Mouse (Mus musculus): ENCODE data around the gene Thrap3.

Thrap3 gene

DNA sequence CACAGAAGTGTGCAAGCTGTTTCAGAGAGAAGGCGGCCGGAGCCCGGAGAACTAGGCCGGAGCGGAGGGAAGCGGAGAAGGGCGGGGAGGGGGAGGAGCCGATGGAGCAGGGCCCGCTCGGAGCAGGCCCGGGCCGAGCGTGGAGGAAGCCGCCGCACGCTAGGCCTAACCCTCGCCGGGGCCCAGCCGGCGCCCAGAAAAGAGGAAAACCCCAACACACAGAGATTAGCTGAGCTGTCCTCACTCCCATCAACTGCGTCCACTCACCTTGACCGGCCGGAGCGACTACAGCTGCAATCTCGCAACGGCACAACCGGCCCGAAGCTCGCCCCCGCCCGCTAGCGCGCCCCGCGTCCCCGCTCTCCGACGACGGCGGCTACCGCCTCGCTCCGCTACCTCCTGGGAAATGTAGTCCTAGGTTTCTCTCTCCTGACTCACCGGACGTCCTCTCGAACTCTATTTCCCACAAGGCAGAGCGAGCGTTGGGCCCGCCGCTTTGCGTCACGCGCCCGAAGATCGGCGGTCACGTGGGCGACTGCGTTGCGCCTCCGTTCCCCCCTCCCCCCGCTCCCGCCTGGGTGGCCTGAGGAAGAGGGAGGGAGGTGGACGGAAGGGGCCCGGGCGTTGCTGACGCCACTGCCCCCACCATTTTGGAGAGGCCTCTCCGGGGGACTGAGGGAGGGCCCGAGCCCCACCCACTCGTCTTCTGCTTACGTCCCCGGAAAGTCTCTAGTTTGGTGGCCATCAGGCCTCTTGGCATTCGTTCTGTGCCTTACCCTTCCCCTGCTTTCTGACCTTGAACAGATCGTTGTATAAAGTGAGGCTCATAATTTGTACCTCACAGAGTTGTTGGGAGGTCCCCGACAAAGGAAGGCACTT, at the start of gene Thrap3:
TSS of gene Thrap3 (minus strand) at position 458 of the 879 bp plus-strand sequence.
- peak; percentile 98 for DNase-seq (ENCODE audit: low spot score)

GRCm38 (mm10) chr4:126251655-126252254, 49.2 kb upstream of the Thrap3 start:
- DNase-seq (ENCODE audit: low spot score) = no peak

- DNase-seq (ENCODE audit: low spot score) = no peak
Observed at GRCm38 (mm10) chr4:126250659-126251058, 48.1 kb upstream of the Thrap3 start.

GRCm38 (mm10) chr4:126248261-126248868, 45.8 kb upstream of the Thrap3 start:
- DNase-seq (ENCODE audit: low spot score) = no peak

DNA sequence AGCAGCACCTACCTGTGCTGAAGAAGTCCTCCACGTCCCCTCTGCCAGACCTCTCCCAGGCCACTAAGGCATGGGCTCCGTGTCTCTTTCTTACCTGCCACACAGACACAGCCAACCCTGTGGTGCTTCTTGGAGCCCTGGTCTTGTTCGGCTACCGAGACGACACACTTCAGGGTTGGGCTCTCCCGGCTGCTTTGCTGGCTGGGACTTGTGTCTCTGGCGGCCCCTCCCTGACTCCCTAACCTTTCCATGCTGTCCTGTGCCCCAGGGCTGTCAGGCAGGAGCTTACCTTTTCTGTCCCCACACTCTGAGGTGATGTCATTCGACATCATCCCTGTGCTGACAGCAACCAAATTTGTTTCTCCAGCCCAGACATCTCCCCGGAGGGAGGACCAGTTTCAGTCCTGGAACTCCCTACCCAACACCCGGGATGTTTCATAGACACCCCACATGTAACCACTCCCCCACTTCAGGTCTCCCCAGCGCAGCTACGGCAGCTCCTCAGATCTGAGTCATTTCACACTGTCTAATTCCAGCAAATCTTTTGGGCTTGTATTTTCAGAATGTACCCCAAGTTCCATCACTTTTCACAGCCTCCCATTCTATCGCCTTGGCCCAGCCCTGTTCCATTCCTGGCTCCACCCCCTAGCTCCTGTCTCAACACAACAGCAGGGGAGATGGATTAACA, 43.8 kb upstream of the Thrap3 start:
- no peak for DNase-seq (ENCODE audit: low spot score)

- DNase-seq (ENCODE audit: low spot score) = no peak
Observed at GRCm38 (mm10) chr4:126242510-126242909, 40.0 kb upstream of the Thrap3 start.

DNA sequence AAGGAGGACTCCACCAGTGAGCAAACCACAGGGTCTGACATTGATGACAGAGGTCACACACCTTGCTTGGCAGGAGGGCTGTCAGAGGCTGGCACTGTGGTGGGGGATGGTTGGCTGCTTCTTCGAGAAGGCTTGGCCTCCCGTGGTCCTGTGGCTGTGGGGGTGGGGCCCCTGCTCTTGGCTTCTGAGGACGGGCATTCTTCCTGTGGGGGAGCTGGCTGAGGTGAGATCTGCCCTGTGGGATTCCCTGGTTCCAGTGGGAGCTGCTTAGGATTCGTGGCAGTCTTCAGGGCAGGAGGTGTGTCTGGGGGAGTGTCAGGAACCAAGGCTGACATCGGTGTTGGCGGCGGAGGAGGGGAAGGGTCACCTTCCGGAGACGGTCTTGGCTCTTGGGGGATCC, 39.4 kb upstream of the Thrap3 start:
- DNase-seq (ENCODE audit: low spot score) = no peak

DNA sequence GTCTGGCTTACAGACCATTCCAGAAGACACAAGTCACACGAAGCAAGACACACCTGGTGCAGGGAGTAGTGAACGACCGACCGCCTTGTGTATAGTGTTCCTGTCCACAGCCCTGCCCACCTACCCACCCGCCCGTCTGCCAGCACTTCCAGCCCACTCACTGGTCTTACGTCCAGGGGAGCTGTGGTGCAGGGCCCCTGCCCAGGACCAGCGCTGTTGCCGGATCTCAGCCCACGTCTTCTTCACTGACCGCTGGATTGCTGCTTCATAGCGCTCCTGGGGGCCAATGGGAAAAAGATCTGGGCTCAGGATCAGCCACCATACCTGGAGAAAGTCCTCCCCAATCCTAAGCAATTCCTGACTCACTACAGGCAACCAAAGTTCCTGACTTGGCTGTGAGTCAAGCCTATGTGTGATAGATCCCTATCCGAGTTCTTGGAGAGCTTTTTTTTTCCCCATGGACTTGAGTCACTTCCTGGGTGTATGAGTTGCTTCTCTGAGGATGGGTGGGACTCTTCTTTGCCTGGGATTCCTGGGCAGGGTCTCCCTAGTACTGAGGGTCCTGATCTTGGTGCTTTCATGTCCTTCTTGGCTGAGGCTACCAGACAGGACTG, 37.4 kb upstream of the Thrap3 start:
- no peak for DNase-seq (ENCODE audit: low spot score)

DNA sequence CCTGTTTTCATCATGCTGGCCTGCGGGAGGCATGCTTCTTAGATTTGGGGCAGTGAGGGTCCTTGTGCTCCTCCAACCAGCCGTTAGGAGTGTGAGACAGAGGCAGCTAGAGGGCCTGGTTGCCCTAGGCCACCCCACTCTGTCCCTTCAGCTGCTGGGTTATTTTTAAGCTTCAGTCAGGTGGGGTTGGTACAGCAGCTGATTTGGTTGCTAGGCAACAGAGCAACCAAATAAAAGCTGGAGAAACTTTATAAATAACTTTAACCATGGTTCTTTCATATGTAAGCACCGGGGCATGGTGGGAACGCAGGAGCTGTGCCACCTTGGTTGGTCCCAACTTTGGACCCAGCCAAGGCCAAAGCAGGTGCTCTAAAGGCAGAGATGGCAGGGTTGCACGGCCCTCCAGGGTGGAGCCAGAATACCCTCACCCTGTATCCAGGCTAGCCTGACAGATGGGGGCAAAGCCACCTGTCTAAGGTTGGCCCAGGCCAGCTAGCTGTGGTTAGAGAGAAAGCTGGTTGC, 35.2 kb upstream of the Thrap3 start:
- DNase-seq (ENCODE audit: low spot score) = no peak

- no peak for DNase-seq (ENCODE audit: low spot score)
Observed at GRCm38 (mm10) chr4:126236467-126237280, 34.1 kb upstream of the Thrap3 start.

DNA sequence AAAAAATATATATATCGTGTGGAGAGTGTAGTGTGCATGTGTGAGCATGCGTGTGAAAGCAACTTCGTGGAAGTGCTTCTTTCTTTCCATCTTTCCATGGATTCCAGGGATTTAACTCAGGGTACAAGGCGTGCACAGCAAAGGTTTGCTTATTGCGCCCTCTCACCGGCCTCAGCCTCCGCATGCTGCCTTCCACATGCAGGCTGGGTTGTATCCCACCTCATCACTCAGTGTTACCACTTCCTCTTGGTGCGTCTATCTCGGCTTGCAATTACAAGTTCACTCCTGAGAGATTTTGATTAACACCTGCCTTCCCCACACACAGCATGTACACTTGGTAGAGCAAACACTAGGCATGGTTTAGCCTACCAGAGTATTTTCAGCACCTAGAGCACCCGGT, 32.6 kb upstream of the Thrap3 start:
- DNase-seq (ENCODE audit: low spot score) = no peak

DNA sequence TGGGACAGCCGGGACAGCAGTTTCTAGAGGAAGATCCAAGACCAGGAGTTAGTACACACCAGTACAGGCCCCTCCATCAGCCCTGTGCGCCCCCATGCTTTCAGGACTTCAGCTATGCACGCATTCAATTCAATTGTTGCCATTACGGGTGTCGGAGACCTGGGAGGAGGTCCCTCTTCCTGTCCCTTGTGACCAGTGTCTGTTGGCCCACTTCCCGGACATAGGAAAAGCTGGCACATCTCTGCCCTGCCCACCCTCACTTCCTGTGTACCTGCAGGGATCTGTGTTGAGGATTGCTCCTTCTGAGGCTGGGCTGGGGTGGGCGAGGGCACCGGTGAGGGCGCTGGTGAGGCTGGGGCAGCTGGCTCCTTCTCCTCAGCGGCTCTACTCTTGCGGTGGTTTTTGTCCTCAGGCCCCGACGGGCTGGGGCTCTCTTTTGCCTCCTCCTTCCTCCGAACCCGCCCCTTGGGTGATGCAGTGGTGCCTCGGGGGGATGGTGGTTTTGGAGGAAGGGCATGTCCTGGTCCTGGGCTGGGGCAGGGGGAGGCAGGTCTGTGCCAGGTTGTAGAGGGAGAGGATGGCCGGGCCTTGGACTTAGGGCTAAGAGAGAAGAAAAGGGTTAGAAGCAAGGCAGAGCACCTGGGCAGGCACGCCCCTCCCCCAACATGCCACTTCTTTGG, 32.1 kb upstream of the Thrap3 start:
- DNase-seq (ENCODE audit: low spot score) = no peak

- no peak for DNase-seq (ENCODE audit: low spot score)
Observed at GRCm38 (mm10) chr4:126233676-126234308, 31.2 kb upstream of the Thrap3 start.

DNA sequence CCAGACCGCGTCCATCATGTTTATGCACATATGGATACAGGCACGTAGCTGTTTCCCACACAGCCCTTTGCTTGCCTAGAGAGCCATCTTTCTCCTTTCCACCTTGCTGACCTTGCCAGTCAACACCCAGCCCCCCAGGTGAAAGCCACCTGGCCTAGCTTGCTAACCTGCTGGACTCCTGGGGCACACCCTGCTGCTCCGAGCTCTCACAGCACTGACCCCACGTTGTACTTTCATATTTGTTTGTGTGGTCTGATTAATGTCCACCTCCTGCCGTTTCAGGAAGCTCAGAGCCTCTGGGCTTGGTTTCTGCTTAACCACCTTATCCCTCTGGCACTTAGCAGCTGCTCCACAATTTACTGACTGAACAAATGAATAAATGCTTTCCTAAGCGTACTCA, 27.3 kb upstream of the Thrap3 start:
- no peak for DNase-seq (ENCODE audit: low spot score)

DNA sequence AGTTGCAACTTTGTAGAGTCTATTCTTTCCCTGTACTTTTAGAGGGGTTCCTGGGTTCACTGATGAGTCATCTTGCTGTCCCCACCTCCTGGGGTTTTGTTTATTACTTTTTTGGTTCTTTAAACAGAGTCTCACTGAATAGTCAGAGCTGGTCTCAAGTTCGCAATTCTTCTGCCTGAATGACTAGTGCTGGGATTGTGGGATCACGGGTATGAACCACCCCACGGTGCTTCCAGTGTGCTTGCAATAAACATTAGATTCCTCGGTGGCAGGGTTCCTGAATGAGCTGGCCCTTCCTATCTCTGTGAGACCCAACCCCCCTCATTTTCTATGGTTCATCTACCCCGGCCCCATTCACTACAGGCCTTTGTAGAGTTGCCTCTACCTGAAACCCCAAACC, 25.6 kb upstream of the Thrap3 start:
- no peak for DNase-seq (ENCODE audit: low spot score)

DNA sequence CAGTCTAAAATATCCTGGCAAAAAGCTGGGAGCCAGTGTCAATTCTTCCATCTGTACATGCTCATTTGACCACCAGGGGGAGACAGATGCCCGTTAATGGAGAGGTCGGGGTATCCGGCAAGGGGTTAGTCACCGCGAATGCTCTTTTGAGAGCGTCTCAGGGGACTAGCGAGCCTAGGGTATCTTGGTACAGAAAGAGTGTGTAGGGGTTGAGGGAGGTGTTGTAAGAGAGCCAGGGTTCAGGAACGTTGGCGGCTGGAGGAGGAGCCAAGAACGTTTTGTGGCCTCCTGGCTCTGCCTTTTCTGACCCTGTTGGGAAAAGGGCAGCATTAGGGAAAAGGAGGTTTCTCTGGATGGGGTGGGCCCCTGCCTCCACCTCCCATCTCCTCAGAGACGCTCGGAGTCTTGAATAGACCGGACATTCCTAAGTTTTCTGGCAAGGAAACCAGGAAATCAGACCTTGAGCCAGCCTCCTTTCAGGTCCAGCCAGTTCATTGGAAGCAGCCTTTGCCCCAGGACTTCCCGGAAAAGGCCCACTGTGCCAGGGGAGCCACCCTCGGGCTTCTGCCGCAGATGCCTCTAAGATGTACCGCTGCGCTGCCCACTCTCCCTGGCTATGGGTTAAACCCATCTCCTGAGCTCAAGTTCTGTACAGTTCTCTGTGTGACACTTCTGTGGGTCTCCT, 24.7 kb upstream of the Thrap3 start:
- peak; percentile 77 for DNase-seq (ENCODE audit: low spot score)

DNA sequence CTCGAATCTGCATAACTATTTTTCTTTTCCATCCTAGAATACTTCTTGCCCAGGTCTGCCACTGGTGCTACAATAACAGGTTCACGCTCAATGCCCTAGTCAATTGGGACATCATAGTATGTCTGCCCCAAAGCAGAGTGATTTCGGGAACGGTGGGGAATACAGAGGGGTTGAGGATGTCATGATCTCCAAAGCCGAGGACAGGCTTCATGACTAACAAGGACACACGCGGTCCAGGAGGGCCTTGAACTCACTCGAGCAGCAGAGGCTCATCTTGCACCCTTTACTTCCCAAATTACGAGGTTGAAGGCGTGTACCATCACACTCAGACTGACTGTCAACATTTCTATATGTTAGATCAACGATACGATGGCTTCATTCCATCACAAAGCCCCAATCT, 24.1 kb upstream of the Thrap3 start:
- no peak for DNase-seq (ENCODE audit: low spot score)

DNA sequence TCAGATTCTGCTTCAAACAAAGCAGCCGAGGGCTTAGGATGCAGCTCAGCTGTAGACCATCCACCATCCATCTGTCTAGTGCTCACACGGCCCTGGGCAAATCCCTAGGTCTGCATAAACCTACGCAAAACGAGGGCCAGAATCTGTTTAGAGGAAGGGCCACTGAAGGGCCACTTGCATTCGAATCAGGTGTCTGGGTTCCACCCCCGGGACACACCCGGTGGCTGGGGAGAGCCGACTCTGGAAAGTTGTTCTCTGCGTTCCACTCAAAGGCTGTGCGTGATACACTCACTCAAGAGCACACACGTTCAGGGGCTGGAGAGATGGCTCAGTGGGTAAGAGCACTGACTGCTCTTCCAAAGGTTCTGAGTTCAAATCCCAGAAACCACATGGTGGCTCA, 20.1 kb upstream of the Thrap3 start:
- no peak for DNase-seq (ENCODE audit: low spot score)

- DNase-seq (ENCODE audit: low spot score) = no peak
Observed at GRCm38 (mm10) chr4:126220045-126220444, 17.5 kb upstream of the Thrap3 start.
